Mouse (Mus musculus) effector memory CD4-positive, alpha-beta T cell, adult 7 months (primary cell): ENCODE results near the gene Hexim1. TPM values are rescaled to one million over a fixed set of nuclear protein-coding genes. Genes with fewer than 3 reads are reported as not detected.

Experiments used
- polyA plus RNA-seq: library from polyadenylated mRNA; unstranded; fragments of 100-300 nt; shearing (Covaris generic); gene quantifications from one replicate; pipeline ENCODE4 v1.2.1, GENCODE M21; 2017

The Hexim1 gene
- polyA plus RNA-seq: 8.9 TPM

GRCm38 (mm10) chr11:103116008-103116818, at the start of gene Hexim1:
TSS of gene Hexim1 (plus strand) at chr11:103116231.

GRCm38 (mm10) chr11:103101481-103101865, 14.6 kb upstream of the Hexim1 start, which contains the start of the genes Plcd3 and Acbd4:
TSS of gene Plcd3 (minus strand) at chr11:103101658.
TSS of gene Acbd4 (plus strand) at chr11:103101682.

GRCm38 (mm10) chr11:103131701-103132575, 15.9 kb downstream of the Hexim1 start, which contains the start of gene Hexim2:
TSS of gene Hexim2 (plus strand) at chr11:103132429.

Other genes with a start within 250 kb of the Hexim1 start
- 122 TPM for gene Eftud2, start 235.2 kb upstream of the Hexim1 start, polyA plus RNA-seq
- not detected for gene Ccdc103, start 235.0 kb upstream of the Hexim1 start, polyA plus RNA-seq
- not detected for gene Fam187a, start 231.1 kb upstream of the Hexim1 start, polyA plus RNA-seq
- gene Gfap, start 215.3 kb upstream of the Hexim1 start, polyA plus RNA-seq: not detected
- gene Kif18b, start 191.1 kb upstream of the Hexim1 start, polyA plus RNA-seq: 0.89 TPM
- gene C1ql1, start 169.5 kb upstream of the Hexim1 start, polyA plus RNA-seq: not detected
- gene Nmt1, start 88.0 kb upstream of the Hexim1 start, polyA plus RNA-seq: 72.9 TPM
- 8.9 TPM for gene Dcakd, start 87.9 kb upstream of the Hexim1 start, polyA plus RNA-seq
- 2.5 TPM for gene Plcd3, start 14.6 kb upstream of the Hexim1 start, polyA plus RNA-seq
- 44.4 TPM for gene Acbd4, start 14.5 kb upstream of the Hexim1 start, polyA plus RNA-seq
- gene Hexim2, start 16.2 kb downstream of the Hexim1 start, polyA plus RNA-seq: 5.9 TPM
- gene Fmnl1, start 54.9 kb downstream of the Hexim1 start, polyA plus RNA-seq: 143 TPM
- gene 1700023F06Rik, start 92.3 kb downstream of the Hexim1 start, polyA plus RNA-seq: not detected
- gene Spata32, start 102.2 kb downstream of the Hexim1 start, polyA plus RNA-seq: not detected
- gene Map3k14, start 151.2 kb downstream of the Hexim1 start, polyA plus RNA-seq: 160 TPM
- 49.0 TPM for gene Arhgap27, start 247.5 kb downstream of the Hexim1 start, polyA plus RNA-seq